Mouse (Mus musculus) embryonic fibroblast, embryonic 13.5 days (primary cell): ENCODE data around the gene Ntm.

Experiments used
- CTCF ChIP-seq: IDR thresholded peaks from 2 replicates; pipeline ENCODE4 v1.5.1; 2011; ENCODE audit warnings: mild to moderate bottlenecking, control low read depth, low read length, moderate library complexity, borderline replicate concordance; ENCODE audit not compliant: insufficient read depth
- POLR2A ChIP-seq: IDR thresholded peaks from 2 replicates; pipeline ENCODE4 v1.6.1; 2011; ENCODE audit warnings: low read depth, mild to moderate bottlenecking, control low read depth, low read length, moderate library complexity

DNA sequence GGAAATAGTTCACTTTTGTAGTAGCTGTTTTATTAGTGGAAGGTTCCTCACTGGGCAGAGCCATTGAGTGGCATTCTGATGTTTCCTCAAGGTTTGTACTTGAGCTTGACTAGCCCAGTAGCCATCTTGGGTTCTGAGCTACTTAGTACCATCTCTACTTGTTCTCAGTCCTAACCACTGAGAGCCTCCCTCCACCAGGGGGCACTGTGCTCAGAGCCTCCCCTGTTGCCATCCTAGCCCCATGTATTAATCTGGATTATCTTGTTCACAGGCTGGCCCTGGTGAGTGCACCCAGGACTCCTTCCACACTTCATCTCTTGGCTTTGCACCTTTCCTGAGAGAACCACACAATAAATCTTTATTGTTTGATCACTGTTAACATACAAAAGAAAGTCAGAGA is 555.0 kb downstream of the Ntm start:
- TF ChIP-seq CTCF (peak; percentile 17; the same call in 1 of the 2 replicates), POLR2A (no peak)
